Mouse (Mus musculus) limb, embryonic 13.5 days (tissue): Measurements from ENCODE around the gene 1110008L16Rik. TPM values are rescaled to one million over a fixed set of nuclear protein-coding genes. Genes with fewer than 3 reads are reported as not detected.
A peak's percentile ranks its signal among the peaks of the same experiment; 100 is the strongest.

Source experiments
- ATAC-seq: fragments of 200-750 bp; cut with Nextera tagmentation; 2 replicates; pipeline ENCODE4 v1.8.0; 2017; ENCODE audit warnings: low read depth, moderate number of reproducible peaks, moderate TSS enrichment; ENCODE audit not compliant: low FRiP score
- H3K27ac ChIP-seq: fragments of 300-500 bp; sonication (generic); 2 replicates; pipeline ENCODE4 v1.5.1; 2015; ENCODE audit warnings: inconsistent platforms, mild to moderate bottlenecking, moderate library complexity
- H3K27me3 ChIP-seq: fragments of 300-500 bp; sonication (generic); 2 replicates; pipeline ENCODE4 v1.6.1; 2015; ENCODE audit warnings: mild to moderate bottlenecking, inconsistent platforms
- H3K36me3 ChIP-seq: fragments of 300-500 bp; sonication (generic); 2 replicates; pipeline ENCODE4 v1.6.1; 2015; ENCODE audit warnings: inconsistent platforms, mild to moderate bottlenecking, moderate library complexity
- H3K4me1 ChIP-seq: fragments of 300-500 bp; sonication (generic); 2 replicates; pipeline ENCODE4 v1.6.1; 2015; ENCODE audit warnings: inconsistent platforms
- H3K4me2 ChIP-seq: fragments of 300-500 bp; sonication (generic); replicated peaks from 2 replicates; pipeline ENCODE4 v1.6.1; 2015; ENCODE audit warnings: inconsistent platforms, mild to moderate bottlenecking, moderate library complexity
- H3K4me3 ChIP-seq: fragments of 300-500 bp; sonication (generic); 2 replicates; pipeline ENCODE4 v1.5.1; 2015; ENCODE audit warnings: moderate library complexity, mild to moderate bottlenecking, inconsistent platforms
- H3K9ac ChIP-seq: fragments of 300-500 bp; sonication (generic); 2 replicates; pipeline ENCODE4 v1.6.1; 2015; ENCODE audit warnings: mild to moderate bottlenecking, inconsistent platforms
- H3K9me3 ChIP-seq: fragments of 300-500 bp; sonication (generic); 2 replicates; pipeline ENCODE4 v1.6.1; 2016; ENCODE audit warnings: inconsistent platforms
- WGBS: fragments of 180-500 bp; shearing (Covaris S2); methylation state at CpG from one replicate; pipeline ENCODE4 v1.1.7; 2015; 5-methylcytosine and 5-hydroxymethylcytosine counted together
- polyA plus RNA-seq: library from polyadenylated mRNA; unstranded; fragments of >200 nt; fragmentation: Nextera tagmentation; extraction: Ambion mirVana; gene quantifications from 2 replicates; pipeline ENCODE4 v1.2.1, GENCODE M21; 2015

Gene 1110008L16Rik
- polyA plus RNA-seq, 1 experiment from 2014 or later, result 14.9 TPM

GRCm38 (mm10) chr12:55344583-55344982 lies 45.2 kb downstream of the 1110008L16Rik start:
- Histone ChIP-seq H3K4me3 (no peak overlapping the region), H3K27ac (no peak overlapping the region; the same call in 1 of the 2 replicates), H3K4me2 (no peak overlapping the region), H3K27me3 (no peaks in the 10 kb centered on the region), H3K36me3 (no peaks in the 10 kb centered on the region), H3K4me1 (peaks cover 4% of the 10 kb centered on the region; the same call in 1 of the 2 replicates), H3K9me3 (no peaks in the 10 kb centered on the region), H3K9ac (no peak overlapping the region)
- no peak for ATAC-seq
- 78% methylated on average over 13 of the region's 13 CpGs for WGBS

GRCm38 (mm10) chr12:55353423-55353822 lies 54.0 kb downstream of the 1110008L16Rik start:
- H3K9ac ChIP-seq, result no peak overlapping the region
- H3K36me3 ChIP-seq, result no peaks in the 10 kb centered on the region
- WGBS, result 68% methylated on average over 6 of the region's 6 CpGs
- no peaks in the 10 kb centered on the region for H3K9me3 ChIP-seq
- no peak for ATAC-seq
- H3K4me1 ChIP-seq, result 0 out of 2 replicates have a peak, but pooled peaks cover under 1% of the 10 kb centered on the region
- H3K27me3 ChIP-seq, result no peaks in the 10 kb centered on the region
- H3K27ac ChIP-seq, result no peak overlapping the region
- H3K4me2 ChIP-seq, result no peak overlapping the region
- H3K4me3 ChIP-seq, result no peak overlapping the region

GRCm38 (mm10) chr12:55354904-55355303 lies 55.5 kb downstream of the 1110008L16Rik start:
- no peak overlapping the region for H3K9ac ChIP-seq
- H3K27me3 ChIP-seq, result no peaks in the 10 kb centered on the region
- H3K27ac ChIP-seq, result no peak overlapping the region
- no peak overlapping the region for H3K4me2 ChIP-seq
- ATAC-seq, result no peak
- 58% methylated on average over 4 of the region's 4 CpGs for WGBS
- no peaks in the 10 kb centered on the region for H3K9me3 ChIP-seq
- no peaks in the 10 kb centered on the region for H3K36me3 ChIP-seq
- 0 out of 2 replicates have a peak, but pooled peaks cover 3% of the 10 kb centered on the region for H3K4me1 ChIP-seq
- H3K4me3 ChIP-seq, result no peak overlapping the region

DNA sequence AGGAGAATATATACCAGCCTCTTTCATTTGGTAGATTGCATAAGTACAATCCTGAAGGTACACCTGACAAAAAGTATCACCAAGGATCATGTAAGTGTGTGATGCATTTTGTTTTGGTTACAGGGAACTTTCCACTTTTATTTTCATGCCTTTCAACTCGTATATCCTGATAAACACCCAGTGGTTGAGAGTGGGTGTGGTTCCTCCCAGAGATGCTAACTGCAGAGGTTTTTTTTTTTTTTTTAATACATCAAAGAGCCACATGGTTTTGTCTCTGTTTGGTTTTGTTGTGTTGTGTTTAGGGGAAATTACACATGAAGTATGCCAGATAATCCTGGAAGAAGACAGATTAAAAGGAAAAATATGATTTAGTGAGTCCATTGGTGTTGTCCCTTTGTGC lies 57.9 kb downstream of the 1110008L16Rik start:
- Histone ChIP-seq H3K9ac (no peak overlapping the region), H3K36me3 (no peaks in the 10 kb centered on the region), H3K4me1 (0 out of 2 replicates have a peak, but pooled peaks cover 3% of the 10 kb centered on the region), H3K9me3 (no peaks in the 10 kb centered on the region), H3K4me2 (no peak overlapping the region), H3K27ac (no peak overlapping the region), H3K27me3 (no peaks in the 10 kb centered on the region), H3K4me3 (no peak overlapping the region)
- ATAC-seq, result no peak
- 50% methylated on average over 1 of the region's 1 CpGs for WGBS

DNA sequence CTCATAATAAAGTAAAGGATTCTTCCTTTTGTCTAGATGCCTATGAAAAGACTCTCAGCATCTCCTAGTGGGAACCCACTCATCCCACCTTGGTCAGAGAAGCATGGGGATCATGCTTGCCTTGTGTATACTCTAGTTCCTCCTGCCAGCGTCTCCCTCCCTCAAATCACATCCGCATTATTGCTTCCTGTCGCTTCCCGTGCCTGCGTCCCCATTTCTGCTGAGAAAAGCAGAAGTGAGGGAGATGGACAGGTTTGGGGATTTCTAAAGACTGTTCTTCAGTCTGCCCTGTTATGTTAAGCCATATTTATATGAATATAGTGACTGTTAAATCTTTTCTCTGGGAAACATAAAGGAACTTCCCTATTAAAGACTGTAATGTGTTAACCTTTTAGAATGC lies 61.6 kb downstream of the 1110008L16Rik start:
- WGBS, result 76% methylated on average over 5 of the region's 5 CpGs
- no peak for ATAC-seq
- Histone ChIP-seq H3K27me3 (no peaks in the 10 kb centered on the region), H3K27ac (no peak overlapping the region), H3K4me1 (0 out of 2 replicates have a peak, but pooled peaks cover 3% of the 10 kb centered on the region), H3K4me2 (no peak overlapping the region), H3K4me3 (no peak overlapping the region), H3K36me3 (no peaks in the 10 kb centered on the region), H3K9ac (no peak overlapping the region), H3K9me3 (no peaks in the 10 kb centered on the region)

- Histone ChIP-seq H3K9ac (no peak overlapping the region), H3K4me3 (no peak overlapping the region), H3K27me3 (no peaks in the 10 kb centered on the region), H3K36me3 (no peaks in the 10 kb centered on the region), H3K4me2 (no peak overlapping the region), H3K4me1 (no peaks in the 10 kb centered on the region), H3K9me3 (no peaks in the 10 kb centered on the region), H3K27ac (no peak overlapping the region)
- no peak for ATAC-seq
- 76% methylated on average over 2 of the region's 2 CpGs for WGBS
Observed at GRCm38 (mm10) chr12:55365083-55365482, 65.7 kb downstream of the 1110008L16Rik start.

DNA sequence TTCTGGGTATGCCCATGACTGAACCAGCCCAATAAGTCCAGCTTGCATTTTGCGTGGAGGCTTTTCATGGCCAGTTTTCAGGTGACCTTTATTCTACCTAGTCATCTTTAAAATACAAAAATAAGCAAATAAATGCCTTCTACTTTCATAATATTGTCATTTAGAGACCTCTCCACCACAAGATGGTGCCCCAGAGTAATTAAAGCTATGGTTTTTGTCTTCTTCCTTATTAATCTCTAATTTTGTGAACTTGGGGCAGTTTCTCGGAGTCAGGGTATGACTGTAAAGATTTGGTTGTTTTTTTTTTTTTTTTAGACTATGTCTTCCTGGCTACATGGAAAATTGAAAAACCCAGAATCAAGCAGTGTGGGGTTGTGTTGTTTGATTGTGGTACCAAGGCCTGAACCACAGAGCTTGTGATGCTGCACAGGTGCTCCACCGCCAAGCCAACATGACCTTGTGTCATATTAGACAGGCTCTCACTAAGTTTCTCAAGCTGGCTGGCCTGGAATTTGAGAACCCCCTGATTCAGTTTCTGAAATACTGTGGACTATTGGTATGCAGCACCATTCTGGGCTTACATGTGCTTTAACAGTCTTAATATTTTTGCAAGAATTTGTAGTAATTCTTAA lies 73.2 kb downstream of the 1110008L16Rik start:
- 83% methylated on average over 3 of the region's 3 CpGs for WGBS
- H3K9me3 ChIP-seq, result no peaks in the 10 kb centered on the region
- H3K4me1 ChIP-seq, result peaks cover 5% of the 10 kb centered on the region; the same call in 1 of the 2 replicates
- peaks cover 5% of the 10 kb centered on the region for H3K36me3 ChIP-seq
- no peak overlapping the region for H3K27ac ChIP-seq
- ATAC-seq, result no peak
- no peak overlapping the region for H3K4me3 ChIP-seq
- no peaks in the 10 kb centered on the region for H3K27me3 ChIP-seq
- H3K4me2 ChIP-seq, result no peak overlapping the region
- no peak overlapping the region for H3K9ac ChIP-seq

DNA sequence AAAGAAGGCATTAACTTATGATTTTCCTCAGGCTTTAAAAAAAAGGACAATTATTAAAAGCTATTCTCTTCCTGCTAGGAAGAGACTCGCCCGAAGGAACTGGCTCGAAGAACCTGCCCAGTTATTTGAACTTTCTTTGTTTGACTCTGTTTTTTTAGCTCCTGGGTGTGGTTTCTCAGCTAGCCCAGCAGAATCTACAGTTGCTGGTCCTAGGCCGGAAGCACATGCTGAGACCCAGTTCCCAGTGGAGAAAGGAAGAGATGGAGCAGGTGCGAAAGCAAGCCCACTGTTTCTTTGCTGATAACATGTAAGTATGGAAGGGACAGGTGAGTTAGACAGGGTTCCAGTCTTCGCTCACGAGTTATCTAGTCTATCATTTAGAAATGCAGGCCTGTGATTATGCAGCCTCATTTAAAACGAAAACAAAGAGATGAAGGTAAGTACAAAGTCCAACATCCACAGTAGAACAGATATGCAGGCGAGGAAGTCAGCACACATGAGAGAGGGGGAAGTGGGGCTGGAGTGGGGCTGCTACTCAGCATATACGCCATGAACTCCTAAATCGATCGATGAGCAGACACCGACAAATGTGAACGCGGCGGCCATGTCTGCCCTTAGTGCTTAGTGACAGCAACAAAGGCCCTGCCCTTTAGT lies 77.7 kb downstream of the 1110008L16Rik start:
- Histone ChIP-seq H3K4me1 (peaks cover 5% of the 10 kb centered on the region; the same call in 1 of the 2 replicates), H3K27me3 (no peaks in the 10 kb centered on the region), H3K4me3 (no peak overlapping the region), H3K27ac (no peak overlapping the region), H3K36me3 (peaks cover 10% of the 10 kb centered on the region), H3K9me3 (no peaks in the 10 kb centered on the region), H3K9ac (no peak overlapping the region), H3K4me2 (no peak overlapping the region)
- ATAC-seq, result no peak
- WGBS, result 85% methylated on average over 16 of the region's 16 CpGs

DNA sequence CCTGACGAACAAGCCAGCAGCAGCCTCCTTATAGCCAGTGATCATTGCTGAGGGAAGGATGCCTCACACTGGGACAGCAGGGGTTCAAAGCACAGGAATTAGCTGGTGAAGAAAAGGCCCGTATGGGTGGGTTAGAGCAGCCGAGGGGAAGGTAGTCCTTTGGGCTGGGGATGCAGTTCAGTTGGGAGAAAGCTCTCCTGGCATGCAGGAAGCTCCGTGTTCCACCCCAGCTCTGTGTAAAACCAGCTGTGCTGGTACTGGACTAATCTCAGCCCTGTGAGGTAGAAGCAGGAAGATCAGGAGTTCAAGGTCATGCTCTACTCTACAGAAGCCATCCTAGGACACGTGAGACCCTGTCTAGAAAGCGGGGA lies 78.2 kb downstream of the 1110008L16Rik start:
- Histone ChIP-seq H3K4me1 (peaks cover 5% of the 10 kb centered on the region; the same call in 1 of the 2 replicates), H3K27ac (no peak overlapping the region), H3K27me3 (no peaks in the 10 kb centered on the region), H3K4me2 (no peak overlapping the region), H3K9me3 (no peaks in the 10 kb centered on the region), H3K36me3 (peaks cover 11% of the 10 kb centered on the region), H3K4me3 (no peak overlapping the region), H3K9ac (no peak overlapping the region)
- 73% methylated on average over 6 of the region's 6 CpGs for WGBS
- ATAC-seq, result no peak

- Histone ChIP-seq H3K27me3 (no peaks in the 10 kb centered on the region), H3K27ac (peak within 1 kb of the TSS; percentile 63; the same call in 1 of the 2 replicates), H3K4me1 (peaks cover 16% of the 10 kb centered on the region), H3K9ac (no peak within 1 kb of the TSS), H3K4me3 (no peak within 1 kb of the TSS), H3K36me3 (peaks cover 6% of the 10 kb centered on the region), H3K9me3 (no peaks in the 10 kb centered on the region), H3K4me2 (no peak within 1 kb of the TSS)
- WGBS, result 42% methylated on average over 10 of the region's 10 CpGs
- peak; percentile 62; the same call in 1 of the 2 replicates for ATAC-seq
Observed at GRCm38 (mm10) chr12:55384023-55384749, 84.8 kb downstream of the 1110008L16Rik start, which contains the start of gene Psma6. Psma6 (plus strand) TSS chr12:55384222.

DNA sequence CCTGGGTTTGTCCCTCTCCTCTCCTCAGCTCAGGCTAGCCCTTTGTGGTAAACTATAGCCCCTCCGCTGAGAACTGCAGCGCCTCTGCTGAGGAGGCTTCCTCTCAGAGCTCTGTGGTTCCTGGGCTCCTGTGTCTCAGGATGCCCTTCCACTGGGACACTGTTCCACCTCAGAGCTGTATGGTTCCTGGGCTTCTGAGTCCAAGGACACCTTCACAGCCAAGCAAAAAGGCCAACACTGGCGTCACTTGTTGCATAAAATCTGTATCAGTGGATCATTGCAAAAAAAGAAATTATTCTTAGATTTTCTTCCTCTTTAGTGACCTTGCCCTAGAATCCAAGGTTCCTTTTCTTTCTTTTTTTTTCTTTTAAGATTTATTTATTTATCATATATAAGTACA lies 85.4 kb downstream of the 1110008L16Rik start:
- H3K27ac ChIP-seq, result peak overlapping the region; percentile 44; the same call in 1 of the 2 replicates
- H3K27me3 ChIP-seq, result no peaks in the 10 kb centered on the region
- peaks cover 18% of the 10 kb centered on the region for H3K4me1 ChIP-seq
- no peak overlapping the region for H3K4me3 ChIP-seq
- H3K4me2 ChIP-seq, result no peak overlapping the region
- WGBS, result 89% methylated on average over 3 of the region's 3 CpGs
- peaks cover 4% of the 10 kb centered on the region; the same call in 1 of the 2 replicates for H3K36me3 ChIP-seq
- H3K9me3 ChIP-seq, result no peaks in the 10 kb centered on the region
- ATAC-seq, result no peak
- no peak overlapping the region for H3K9ac ChIP-seq

DNA sequence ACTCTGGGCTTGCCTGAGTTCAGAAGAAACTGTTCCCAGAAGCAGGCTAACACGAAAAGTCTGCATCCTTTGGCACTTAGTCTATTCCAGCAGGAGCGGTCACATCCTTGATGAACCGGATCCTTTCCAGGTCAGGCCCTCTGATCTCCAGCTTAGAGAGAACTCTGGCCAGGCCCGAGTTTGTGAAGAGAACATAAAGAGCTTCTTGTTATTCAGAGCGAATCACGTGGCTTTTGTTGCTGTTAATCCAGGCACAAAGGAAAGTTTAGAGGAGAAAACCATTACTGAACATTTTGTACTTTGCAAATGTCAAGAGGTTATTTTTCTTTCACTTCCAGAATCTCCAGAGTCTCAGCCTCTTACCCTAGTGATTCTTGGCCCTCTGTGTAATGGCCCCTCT lies 86.6 kb downstream of the 1110008L16Rik start:
- Histone ChIP-seq H3K36me3 (peaks cover 4% of the 10 kb centered on the region; the same call in 1 of the 2 replicates), H3K4me1 (peaks cover 25% of the 10 kb centered on the region), H3K4me3 (no peak overlapping the region), H3K9me3 (no peaks in the 10 kb centered on the region), H3K9ac (no peak overlapping the region), H3K4me2 (no peak overlapping the region), H3K27ac (no peak overlapping the region), H3K27me3 (no peaks in the 10 kb centered on the region)
- ATAC-seq, result no peak
- 66% methylated on average over 6 of the region's 6 CpGs for WGBS
